Mouse (Mus musculus) heart, adult 11 months (tissue): ENCODE data around the gene Capn7.

Source experiments
- DNase-seq: peaks from one replicate; pipeline ENCODE4 v3.0.0; 2022

The Capn7 gene

DNA sequence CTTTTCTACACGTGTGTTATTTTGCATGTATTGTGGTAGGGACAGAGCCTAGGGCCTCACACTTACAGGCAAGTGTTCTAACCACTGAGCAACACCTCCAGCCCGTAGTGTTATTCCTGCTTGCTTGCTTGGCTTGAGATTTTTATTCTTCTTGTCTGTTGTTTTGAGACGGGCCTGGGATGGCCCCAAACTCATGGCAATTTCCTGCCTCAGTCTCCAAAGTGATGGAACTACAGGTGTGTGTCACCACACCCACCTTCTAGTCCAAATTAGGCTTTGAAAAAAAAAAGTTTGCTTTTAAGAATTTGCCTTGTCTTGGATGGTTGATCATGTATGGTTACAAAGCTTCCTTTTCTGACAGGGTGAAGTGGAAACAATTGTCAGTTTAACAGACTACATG is 80.0 kb downstream of the Capn7 start:
- no peak for DNase-seq

DNA sequence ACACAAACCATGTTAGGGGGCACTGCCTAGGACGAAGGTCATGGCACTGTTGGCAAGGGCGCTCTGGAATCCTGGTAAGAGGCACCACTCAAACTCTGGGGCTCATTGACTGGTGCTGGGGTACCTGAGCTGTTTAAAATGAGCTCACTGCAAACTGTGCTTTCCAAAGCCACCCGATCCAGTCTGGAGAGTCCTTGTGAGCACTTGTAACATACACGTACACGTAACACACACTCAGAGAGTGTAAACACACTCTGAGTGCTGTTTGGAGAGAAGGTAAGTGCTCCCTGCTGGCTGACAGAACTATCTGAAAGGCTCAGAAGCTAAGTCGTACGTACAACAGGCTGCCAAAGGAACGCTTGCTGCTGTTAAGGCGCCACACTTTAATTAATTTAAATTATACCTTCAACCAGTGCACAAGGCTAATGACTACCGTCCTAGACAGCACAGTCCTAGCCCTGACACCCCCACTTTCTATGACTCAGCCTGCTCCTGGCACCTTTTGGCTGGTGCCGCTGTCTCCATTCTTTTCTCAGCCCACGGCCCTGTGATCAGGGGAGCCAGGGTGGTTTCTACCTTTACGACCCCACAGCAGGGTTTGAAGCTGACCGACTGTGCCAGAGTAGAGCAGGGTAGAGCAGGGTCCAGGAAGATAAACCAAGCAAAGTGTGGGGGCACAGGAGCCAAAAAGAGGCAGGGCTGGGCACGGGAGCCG is 80.6 kb downstream of the Capn7 start:
- no peak for DNase-seq

DNA sequence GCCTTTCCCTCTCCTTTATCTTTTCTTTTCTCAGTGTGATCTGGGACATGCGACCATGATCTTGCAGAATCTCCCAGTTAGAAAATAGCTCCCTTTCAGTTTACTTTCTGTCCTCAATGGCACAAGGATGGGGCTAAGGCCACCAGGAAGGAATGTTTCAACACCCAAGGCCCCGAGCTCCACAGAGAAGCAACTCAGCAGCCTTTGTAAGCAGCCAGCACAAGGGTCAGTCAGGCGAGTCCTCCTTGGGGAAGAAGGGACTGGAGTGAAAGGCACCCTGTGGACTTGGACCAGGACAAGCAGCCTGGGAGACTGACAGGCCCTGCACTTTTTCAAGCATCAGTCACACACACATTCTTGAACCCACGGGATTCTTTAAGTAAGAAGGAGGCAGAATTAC is 82.8 kb downstream of the Capn7 start:
- no peak for DNase-seq

DNA sequence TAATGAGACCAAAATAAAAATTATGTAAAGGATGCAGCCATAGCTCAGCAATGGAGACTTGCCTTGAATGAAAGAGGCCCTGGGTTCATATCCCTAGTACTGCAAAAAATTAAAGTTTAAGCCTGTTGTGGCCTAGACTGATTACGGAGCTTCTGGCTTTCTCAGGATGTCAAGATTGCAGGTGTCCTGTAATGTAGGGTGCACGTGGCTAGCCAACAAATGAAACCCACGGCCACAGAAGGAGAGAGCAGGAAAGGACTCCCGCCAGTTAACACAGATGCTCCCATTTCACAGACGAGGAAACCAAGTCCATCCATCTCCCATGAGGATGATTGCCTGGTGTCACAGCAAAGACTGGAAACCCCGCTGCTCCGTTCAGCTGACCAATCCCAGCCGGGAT is 83.7 kb downstream of the Capn7 start:
- no peak for DNase-seq

DNA sequence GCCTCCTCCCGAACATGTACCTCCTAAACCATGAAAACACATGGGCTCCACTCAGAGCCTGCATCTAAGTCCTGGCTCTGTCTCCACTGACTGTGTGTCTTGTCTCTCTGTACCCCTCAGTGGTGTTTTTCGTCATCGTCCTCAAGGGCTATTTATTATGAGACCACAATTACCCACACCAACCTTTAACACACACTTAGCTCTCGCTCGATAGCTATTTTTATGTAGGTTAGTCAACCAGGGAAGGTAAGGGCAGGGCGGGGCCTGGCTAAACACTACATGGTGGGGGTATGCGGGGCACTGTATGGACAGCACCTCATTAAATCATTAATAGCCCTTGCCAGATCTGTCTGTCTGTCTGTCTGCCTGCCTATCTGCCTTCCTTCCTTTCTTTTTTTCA is 84.1 kb downstream of the Capn7 start:
- no peak for DNase-seq

DNA sequence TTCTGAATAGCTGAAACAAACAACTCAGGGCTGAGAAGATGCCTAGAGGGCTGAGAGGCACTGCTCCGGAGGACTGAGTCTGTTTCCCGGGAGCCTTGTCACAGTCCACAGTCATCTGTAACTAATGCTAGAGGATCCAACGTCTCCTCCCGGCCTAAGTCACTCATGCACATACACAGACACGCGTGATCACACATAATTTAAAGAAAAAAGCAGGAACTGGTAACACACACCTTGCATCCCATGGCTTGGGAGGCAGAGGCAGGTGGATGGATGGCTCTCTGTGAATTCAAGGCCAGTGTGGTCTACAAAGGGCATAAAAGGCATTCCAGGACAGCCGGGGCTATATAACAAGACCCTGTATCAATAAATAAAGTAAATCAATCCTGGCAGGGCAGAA is 84.5 kb downstream of the Capn7 start:
- no peak for DNase-seq
